Comparison of ENCODE assay signal across 12 mouse cellular contexts in the genomic region with DNA sequence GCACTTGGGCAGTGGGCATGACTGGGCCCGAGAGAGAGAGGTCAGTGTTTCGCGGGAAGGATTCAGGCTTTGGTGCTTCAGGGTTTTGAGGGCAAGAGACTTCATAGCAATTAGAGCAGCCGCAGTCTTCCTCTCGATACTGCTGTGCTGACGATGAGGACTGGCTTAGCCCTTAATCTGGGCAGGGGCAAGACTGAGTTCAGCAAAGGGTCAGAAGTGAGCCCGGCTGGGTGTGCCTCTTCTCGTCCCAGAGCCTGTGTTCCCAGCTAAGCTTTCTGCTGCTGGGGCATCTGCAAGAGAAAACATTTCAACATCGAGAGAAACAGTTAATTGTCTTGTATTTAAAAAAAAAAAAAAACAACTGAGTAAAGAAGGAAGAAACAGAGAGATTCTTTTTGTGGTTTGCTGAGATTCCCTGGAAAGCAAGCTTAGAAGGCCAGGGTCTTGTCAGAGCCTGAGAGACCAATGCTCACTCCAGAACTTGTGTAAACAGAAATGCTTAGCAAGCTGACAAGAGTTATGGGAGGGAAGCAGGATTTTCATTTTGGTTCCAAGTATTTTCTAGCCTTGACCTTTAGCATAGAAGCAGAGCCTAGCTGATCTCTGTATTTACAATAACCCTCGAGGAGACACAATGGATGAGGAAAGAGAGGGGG.
A peak's percentile ranks its signal among the peaks of the same experiment; 100 is the strongest.
DNase-seq lines count a peak whose midpoint lies in the region; ATAC-seq lines count a peak whose summit lies in the region.
"Had no signal": no experiment of that assay in that cellular context is flagged by ENCODE, and none has a peak within 500 bp of the region (broad histone marks: within the 10 kb centered on the region; RNA-seq: fewer than 3 reads in every experiment).

No protein-coding gene starts in this region.

- H3K36me3 ChIP-seq in forebrain, embryonic 10.5 days (replicated peaks), result peaks cover 9% of the 10 kb centered on the region
- no peaks in the 10 kb centered on the region for H3K36me3 ChIP-seq in forebrain, embryonic 15.5 days
- no peaks in the 10 kb centered on the region for H3K36me3 ChIP-seq in kidney, embryonic 16.5 days (ENCODE audit: insufficient read depth, low read length)
- H3K36me3 ChIP-seq in embryonic facial prominence, embryonic 12.5 days, result no peaks in the 10 kb centered on the region
- H3K36me3 ChIP-seq: midbrain, embryonic 13.5 days had no signal

- no peak overlapping the region for H3K4me3 ChIP-seq in forebrain, embryonic 10.5 days
- H3K4me3 ChIP-seq in forebrain, embryonic 15.5 days, result no peak overlapping the region
- H3K4me3 ChIP-seq in kidney, embryonic 16.5 days (ENCODE audit: low read length), result no peak overlapping the region
- H3K4me3 ChIP-seq in embryonic facial prominence, embryonic 12.5 days, result no peak overlapping the region
- H3K4me3 ChIP-seq: midbrain, embryonic 13.5 days had no signal

- DNase-seq in forebrain, embryonic 10.5 days (ENCODE audit: extremely low spot score, low spot score), result no peak
- DNase-seq in kidney, adult 11 months, result no peak
- DNase-seq in lung, postnatal 25 days (ENCODE audit: low spot score), result peak; percentile 23
- no peak for DNase-seq in thymus, postnatal 4 days
- DNase-seq: embryo, embryonic 11 days; forebrain, postnatal 0 days had no signal

- H3K4me1 ChIP-seq in forebrain, embryonic 10.5 days, result peaks cover 61% of the 10 kb centered on the region
- peaks cover 11% of the 10 kb centered on the region; the same call in 1 of the 2 replicates for H3K4me1 ChIP-seq in forebrain, embryonic 15.5 days
- H3K4me1 ChIP-seq in kidney, embryonic 16.5 days (ENCODE audit: insufficient read depth, low read length), result peaks cover 41% of the 10 kb centered on the region
- H3K4me1 ChIP-seq in embryonic facial prominence, embryonic 12.5 days, result peaks cover 26% of the 10 kb centered on the region

- no peak overlapping the region for H3K9ac ChIP-seq in forebrain, embryonic 15.5 days (replicated peaks)
- peak overlapping the region; percentile 43; the same call in 1 of the 2 replicates for H3K9ac ChIP-seq in kidney, embryonic 16.5 days (replicated peaks; ENCODE audit: low read length)
- H3K9ac ChIP-seq in embryonic facial prominence, embryonic 12.5 days, result no peak overlapping the region
- H3K9ac ChIP-seq: forebrain, postnatal 0 days; midbrain, embryonic 13.5 days had no signal

- H3K27ac ChIP-seq in forebrain, embryonic 10.5 days, result peak overlapping the region; percentile 76
- no peak overlapping the region for H3K27ac ChIP-seq in forebrain, embryonic 15.5 days (replicated peaks)
- peak overlapping the region; percentile 93 for H3K27ac ChIP-seq in kidney, embryonic 16.5 days (ENCODE audit: low read length)
- peak overlapping the region; percentile 26 for H3K27ac ChIP-seq in embryonic facial prominence, embryonic 12.5 days
- H3K27ac ChIP-seq: midbrain, embryonic 13.5 days had no signal

- ATAC-seq in forebrain, embryonic 15.5 days (replicated peaks), result no peak
- no peak for ATAC-seq in kidney, embryonic 16.5 days (ENCODE audit: low FRiP score, low TSS enrichment)
- ATAC-seq in embryonic facial prominence, embryonic 12.5 days (ENCODE audit: insufficient number of reproducible peaks, insufficient read depth, low FRiP score, low TSS enrichment), result no peak
- no peak for ATAC-seq in megakaryocyte, adult 5-6 weeks (ENCODE audit: poor library complexity, severe bottlenecking)
- ATAC-seq: forebrain, postnatal 0 days; midbrain, embryonic 13.5 days; Patski had no signal

- H3K4me2 ChIP-seq in forebrain, embryonic 15.5 days (replicated peaks), result no peak overlapping the region
- no peak overlapping the region for H3K4me2 ChIP-seq in kidney, embryonic 16.5 days (replicated peaks; ENCODE audit: low read depth, low read length)
- no peak overlapping the region for H3K4me2 ChIP-seq in embryonic facial prominence, embryonic 12.5 days (replicated peaks)
- H3K4me2 ChIP-seq: midbrain, embryonic 13.5 days had no signal

- WGBS in forebrain, embryonic 10.5 days, result 38% methylated on average over 10 of the region's 10 CpGs
- 41% methylated on average over 10 of the region's 10 CpGs for WGBS in forebrain, embryonic 15.5 days
- 28% methylated on average over 10 of the region's 10 CpGs for WGBS in kidney, embryonic 16.5 days
- 32% methylated on average over 10 of the region's 10 CpGs for WGBS in embryonic facial prominence, embryonic 12.5 days

- H3K9me3 ChIP-seq in forebrain, embryonic 10.5 days, result peaks cover 14% of the 10 kb centered on the region
- no peaks in the 10 kb centered on the region for H3K9me3 ChIP-seq in forebrain, embryonic 15.5 days
- H3K9me3 ChIP-seq in kidney, embryonic 16.5 days (ENCODE audit: low read length), result peaks cover 4% of the 10 kb centered on the region; the same call in 1 of the 2 replicates
- H3K9me3 ChIP-seq in embryonic facial prominence, embryonic 12.5 days, result no peaks in the 10 kb centered on the region
- H3K9me3 ChIP-seq: midbrain, embryonic 13.5 days had no signal

- no peaks in the 10 kb centered on the region for H3K27me3 ChIP-seq in forebrain, embryonic 10.5 days (ENCODE audit: poor library complexity, severe bottlenecking)
- H3K27me3 ChIP-seq in forebrain, embryonic 15.5 days, result no peaks in the 10 kb centered on the region
- H3K27me3 ChIP-seq in kidney, embryonic 16.5 days (ENCODE audit: insufficient read depth, low read length), result no peaks in the 10 kb centered on the region
- no peaks in the 10 kb centered on the region for H3K27me3 ChIP-seq in embryonic facial prominence, embryonic 12.5 days
- H3K27me3 ChIP-seq: midbrain, embryonic 13.5 days; Patski had no signal
